Mouse (Mus musculus) frontal cortex, postnatal 25 days (tissue): ENCODE measurements around the gene Sh2d5.
A peak's percentile ranks its signal among the peaks of the same experiment; 100 is the strongest.

Source experiments
- DNase-seq, 2 experiments: peaks; one replicate each; pipeline ENCODE4 v3.0.0; 2022; ENCODE audit warnings: low spot score in 2 of 2

Sh2d5 gene

GRCm38 (mm10) chr4:138250088-138250960 is at the start of gene Sh2d5, which contains the start of gene Kif17:
Sh2d5 (plus strand) TSS chr4:138250403.
Kif17 (plus strand) TSS chr4:138250435.
- peak; percentile 77 to 80 for DNase-seq

GRCm38 (mm10) chr4:138200769-138201168 is 49.4 kb upstream of the Sh2d5 start:
- DNase-seq = no peak

GRCm38 (mm10) chr4:138201696-138202095 is 48.5 kb upstream of the Sh2d5 start:
- DNase-seq = no peak

GRCm38 (mm10) chr4:138210116-138210515 is 40.1 kb upstream of the Sh2d5 start:
- DNase-seq = no peak

GRCm38 (mm10) chr4:138213861-138214260 is 36.3 kb upstream of the Sh2d5 start:
- no peak for DNase-seq

- DNase-seq = no peak
Measured at GRCm38 (mm10) chr4:138215671-138216199, 34.5 kb upstream of the Sh2d5 start.

- peak; percentile 50 to 59 for DNase-seq
Measured at GRCm38 (mm10) chr4:138216200-138216890, 33.9 kb upstream of the Sh2d5 start, which contains the start of gene Hp1bp3. Hp1bp3 (plus strand) TSS chr4:138216296.

GRCm38 (mm10) chr4:138216891-138217392 is 33.3 kb upstream of the Sh2d5 start:
- peak; percentile 94 for DNase-seq

- DNase-seq = peak; percentile 23 to 35
Measured at GRCm38 (mm10) chr4:138217441-138217840, 32.8 kb upstream of the Sh2d5 start.

GRCm38 (mm10) chr4:138217951-138218685 is 32.1 kb upstream of the Sh2d5 start:
- DNase-seq = no peak

GRCm38 (mm10) chr4:138219331-138219730 is 30.9 kb upstream of the Sh2d5 start:
- DNase-seq = no peak

GRCm38 (mm10) chr4:138220761-138221160 is 29.4 kb upstream of the Sh2d5 start:
- no peak for DNase-seq

- DNase-seq = no peak
Measured at GRCm38 (mm10) chr4:138221406-138221805, 28.8 kb upstream of the Sh2d5 start.

- DNase-seq = no peak
Measured at GRCm38 (mm10) chr4:138222396-138222795, 27.8 kb upstream of the Sh2d5 start.

- DNase-seq = no peak
Measured at GRCm38 (mm10) chr4:138223623-138224022, 26.6 kb upstream of the Sh2d5 start.

GRCm38 (mm10) chr4:138246756-138247665 is 3.2 kb upstream of the Sh2d5 start:
- peak; percentile 45 to 62 for DNase-seq

- no peak for DNase-seq
Measured at GRCm38 (mm10) chr4:138251819-138252218, 1.6 kb downstream of the Sh2d5 start.

GRCm38 (mm10) chr4:138252231-138252630 is 2.0 kb downstream of the Sh2d5 start:
- DNase-seq = no peak

- no peak for DNase-seq
Measured at GRCm38 (mm10) chr4:138257116-138257687, 7.0 kb downstream of the Sh2d5 start.

- no peak for DNase-seq
Measured at GRCm38 (mm10) chr4:138258663-138259062, 8.5 kb downstream of the Sh2d5 start.
